Mouse (Mus musculus): ENCODE results near the gene Atp2b2.

GRCm38 (mm10) chr6:113961658-113962057 is 80.8 kb downstream of the Atp2b2 start:
- TF ChIP-seq CTCF (IDR thresholded peaks at IDR 0.05; ENCODE audit: low read depth) (no peak), EP300 (IDR thresholded peaks at IDR 0.05; ENCODE audit: low read depth) (no peak)

Measured in heart, postnatal 0 days (tissue).